Mouse (Mus musculus) skeletal muscle tissue, adult 2 months (tissue): ENCODE results near the gene Ttc22.

Experiments
- DNase-seq: peaks from one replicate; pipeline ENCODE4 v3.0.0-alpha.2; 2012; ENCODE audit warnings: low read depth, low spot score

Gene Ttc22

DNA sequence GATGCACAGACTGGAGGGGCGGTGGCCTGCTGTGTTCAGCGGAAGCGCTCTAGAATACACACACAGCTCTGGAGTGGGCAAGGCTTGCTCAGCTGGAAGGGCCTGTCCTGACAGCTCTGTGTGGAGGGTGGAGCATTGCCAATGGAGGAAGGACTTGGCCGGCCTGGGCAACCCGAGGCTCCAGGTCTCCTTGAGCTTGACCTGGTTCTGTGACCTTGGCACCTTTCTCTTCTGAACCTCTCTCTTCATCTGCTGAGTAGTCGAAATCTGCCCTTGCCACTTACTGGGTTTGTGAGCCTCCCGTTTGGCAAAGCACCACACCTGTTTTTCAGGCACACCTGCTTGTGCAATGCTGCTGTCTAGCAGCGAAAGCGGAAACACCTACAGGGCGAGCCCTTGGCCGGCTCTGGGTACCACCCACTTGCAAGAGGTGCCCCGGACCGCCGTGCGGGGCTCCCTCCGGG, at the start of gene Ttc22:
Gene Ttc22 (plus strand): TSS at position 403 of the 464 bp plus-strand sequence.
- peak; percentile 25 for DNase-seq

DNA sequence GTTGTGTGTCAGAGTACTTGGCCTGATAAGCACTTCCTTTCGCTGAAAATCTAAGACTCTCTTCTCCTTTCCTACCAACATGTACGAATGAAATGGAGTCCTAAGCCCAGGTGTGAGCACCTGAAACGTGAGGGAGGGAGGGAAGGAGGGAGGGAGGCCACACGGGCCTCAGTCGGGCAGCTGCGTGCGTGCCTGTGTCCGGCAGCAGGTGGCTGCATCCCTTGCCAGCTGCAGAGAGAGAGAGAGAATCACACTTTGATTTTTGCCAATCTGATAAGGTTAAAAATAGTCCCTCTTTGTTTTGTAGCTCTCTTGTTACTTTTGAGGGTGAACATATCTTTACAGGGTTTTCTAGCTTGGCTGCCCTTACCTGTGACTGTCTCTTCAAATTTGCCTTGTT, 47.2 kb upstream of the Ttc22 start:
- no peak for DNase-seq

DNA sequence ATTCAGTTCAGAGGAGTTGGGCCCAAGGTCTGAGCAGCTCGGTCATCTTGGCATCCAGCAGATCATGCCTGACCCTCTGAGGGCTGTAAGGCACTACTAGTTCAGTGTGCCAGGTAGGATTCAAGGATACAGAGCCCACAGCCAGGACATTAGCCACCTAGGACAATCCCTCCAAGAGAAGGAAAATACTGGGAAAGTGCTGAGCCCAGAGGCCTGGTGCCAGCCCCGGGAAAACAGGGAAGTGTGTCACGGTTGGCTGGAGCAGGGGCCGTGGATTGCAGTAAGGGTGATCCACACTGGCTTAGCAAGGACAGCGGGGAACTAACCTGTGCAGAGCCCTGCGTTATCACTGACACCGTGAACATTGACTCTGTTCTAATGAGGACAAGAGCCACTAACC, 44.7 kb upstream of the Ttc22 start:
- no peak for DNase-seq

DNA sequence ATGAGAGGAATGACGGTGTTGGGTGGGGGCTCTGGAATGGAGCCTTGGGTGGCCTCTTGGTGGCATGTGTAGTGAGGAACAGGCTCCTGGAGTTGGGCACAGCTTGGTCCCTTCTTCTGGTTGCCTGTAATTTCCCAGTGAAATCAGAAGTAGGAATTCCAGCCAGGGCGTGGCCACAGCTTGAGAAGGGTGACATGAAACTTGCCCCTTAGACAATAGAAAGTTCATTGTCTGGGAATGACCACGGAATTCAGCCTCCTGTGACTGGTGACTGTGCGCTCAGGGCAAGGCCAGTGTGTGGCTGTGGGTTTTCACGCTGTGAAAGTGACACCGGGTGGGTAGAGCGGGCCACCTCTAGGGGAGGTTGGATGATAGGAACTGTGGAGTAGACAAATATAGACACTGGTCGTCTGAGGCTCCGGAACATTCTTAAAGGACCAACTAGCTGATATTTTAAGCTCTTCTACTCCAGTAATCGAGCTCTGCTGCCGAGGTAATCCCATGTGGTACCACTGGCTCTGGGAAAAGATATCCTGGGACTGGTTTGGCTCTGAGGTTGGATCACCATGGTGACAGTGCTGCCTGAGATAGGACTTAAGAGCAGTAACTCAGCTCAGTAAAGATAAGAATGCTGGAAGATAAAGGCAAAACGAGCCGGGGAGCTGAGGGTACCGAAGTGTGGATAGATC, 40.9 kb upstream of the Ttc22 start:
- peak; percentile 18 for DNase-seq

DNA sequence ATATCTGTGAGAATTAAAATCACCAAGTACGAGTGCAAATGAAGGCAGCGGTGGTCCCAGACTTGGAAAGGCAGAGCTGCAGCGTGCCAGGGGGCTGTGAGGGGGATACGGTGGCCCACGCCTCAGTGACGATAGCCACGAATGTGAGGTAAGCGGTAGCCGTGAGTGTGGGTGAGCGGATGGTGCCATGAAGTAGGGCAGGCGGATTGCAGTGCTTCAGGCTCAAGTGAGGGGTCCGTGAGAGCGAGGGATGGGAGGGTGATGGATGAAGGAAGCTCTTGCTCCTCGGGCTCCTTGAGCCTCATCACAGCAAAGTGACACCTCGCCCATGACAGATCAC, 40.4 kb upstream of the Ttc22 start:
- DNase-seq = no peak

DNA sequence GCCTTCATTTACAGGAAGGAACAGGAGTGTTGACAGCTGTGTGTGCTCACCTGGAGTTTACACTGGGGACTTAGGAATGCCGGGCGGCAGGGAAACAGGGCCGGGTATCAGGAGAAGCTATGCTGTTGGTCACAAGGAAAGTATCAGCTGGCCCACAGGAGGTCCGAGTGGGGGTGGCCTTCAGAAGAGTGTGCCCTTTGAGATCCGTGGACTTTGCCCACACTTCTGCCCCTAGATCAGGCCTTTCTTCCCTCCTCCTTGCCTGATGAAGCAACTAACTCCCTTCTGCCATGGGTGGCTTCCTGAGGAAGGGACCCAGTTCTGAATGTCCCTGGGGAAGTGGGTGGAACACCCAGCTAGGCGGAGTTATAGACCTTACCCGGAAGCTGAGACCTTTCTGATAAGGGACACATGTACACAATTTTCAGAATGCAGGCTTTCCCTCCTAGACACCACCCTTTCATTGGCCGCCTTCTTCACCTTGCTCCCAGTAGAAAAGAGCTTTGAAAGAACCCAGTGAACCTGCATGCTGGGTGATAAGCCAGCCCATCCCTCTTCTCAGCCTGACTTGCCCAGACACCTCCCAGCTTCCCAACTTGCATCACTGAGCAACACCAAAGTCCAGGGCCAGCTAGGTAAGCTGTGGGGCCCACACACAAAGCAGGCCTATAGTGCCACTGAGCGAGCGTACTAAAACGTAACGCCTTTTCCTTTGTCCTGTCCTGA, 39.6 kb upstream of the Ttc22 start:
- no peak for DNase-seq

DNA sequence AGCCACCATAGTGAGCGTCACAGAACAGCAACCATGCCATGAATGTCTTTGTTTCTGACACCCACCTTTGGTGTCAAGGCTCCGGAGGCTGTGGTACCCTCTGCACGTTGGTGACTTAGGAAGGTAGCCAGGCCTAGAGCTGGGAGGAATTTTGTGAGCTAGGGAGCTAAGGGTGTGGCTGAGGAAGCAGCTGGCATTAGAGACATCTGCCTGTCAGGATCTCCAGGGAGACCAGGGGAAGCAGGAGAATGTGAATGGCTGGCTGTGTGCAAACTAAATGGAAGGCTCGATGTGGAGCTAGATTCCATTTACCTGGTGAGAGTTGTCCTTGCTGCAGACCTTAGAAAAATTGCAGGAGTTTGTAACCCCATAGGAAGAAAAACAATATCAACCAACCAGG, 37.6 kb upstream of the Ttc22 start:
- no peak for DNase-seq

DNA sequence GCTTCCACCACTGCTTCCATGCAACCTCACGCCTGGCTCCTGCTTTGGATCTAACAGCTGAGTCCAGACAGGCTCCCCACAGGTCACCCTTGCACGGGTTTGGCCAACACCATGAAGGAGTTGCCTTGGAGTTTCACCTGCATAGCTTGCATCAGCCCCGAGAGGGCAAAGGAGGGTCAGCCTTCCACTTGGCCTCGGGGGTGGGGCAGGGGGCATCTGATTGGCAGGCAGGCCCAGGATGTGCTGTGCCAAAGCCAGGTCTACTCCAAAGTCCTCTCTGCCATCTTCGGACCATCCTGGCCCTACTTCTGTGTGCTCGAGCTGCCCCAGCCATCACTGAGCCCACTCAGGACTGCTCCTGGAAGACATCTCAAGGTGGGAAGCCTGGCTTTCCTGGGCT, 35.2 kb upstream of the Ttc22 start:
- DNase-seq = no peak

DNA sequence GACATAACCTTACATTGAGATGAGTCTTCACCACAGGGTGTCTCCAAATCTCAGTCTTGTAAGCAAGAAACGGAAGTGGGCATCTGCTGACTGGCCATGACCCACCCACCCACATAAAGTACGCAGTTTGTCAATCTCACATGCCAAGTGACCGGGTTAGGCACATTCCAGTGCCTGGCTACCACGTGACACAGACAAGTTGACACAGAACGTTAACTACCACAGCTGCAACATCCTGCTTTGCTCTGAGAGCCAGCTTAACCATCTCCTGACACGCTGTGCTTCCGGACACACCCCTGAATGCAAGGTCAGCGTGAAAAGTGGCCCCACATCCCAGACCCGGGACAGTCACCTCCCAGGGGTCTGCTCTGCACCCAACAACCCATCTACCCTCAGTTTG, 32.1 kb upstream of the Ttc22 start:
- DNase-seq = no peak

DNA sequence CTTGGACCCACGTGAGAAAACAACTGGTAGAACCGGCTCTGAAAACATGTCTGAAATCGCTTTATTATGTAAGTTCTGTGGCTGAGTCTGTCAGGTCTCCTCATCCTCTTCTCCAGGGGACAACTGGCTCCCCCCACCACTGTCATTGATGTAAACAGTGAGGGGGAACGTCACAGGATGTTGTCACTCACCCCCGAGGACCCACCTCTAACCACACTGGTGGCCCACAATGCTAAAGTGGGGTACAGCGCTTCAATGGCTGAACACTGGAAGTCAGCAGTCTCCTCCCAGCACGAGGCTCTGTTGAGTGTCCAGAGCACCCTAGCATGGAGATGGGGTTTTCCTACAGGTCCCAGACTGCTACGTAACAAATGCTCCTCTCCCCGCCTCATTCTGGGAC, 31.4 kb upstream of the Ttc22 start:
- no peak for DNase-seq

DNA sequence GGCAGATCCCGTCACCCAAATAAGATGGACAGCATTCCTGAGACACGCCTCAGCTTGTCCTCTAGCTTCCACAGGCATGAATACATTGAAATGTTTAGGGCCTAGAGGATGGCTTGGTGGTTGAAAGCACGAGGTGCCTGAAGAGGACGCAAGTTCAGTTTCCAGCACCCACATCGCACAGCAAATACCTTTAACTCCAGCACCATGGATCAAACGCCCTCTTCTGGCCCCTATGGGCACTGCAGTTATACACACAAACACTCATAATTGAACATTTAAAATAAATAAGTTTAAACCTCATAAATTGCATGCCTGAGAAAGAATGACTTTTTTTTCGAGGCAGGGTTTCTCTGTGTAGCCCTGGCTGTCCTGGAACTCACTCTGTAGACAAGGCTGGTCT, 28.6 kb upstream of the Ttc22 start:
- DNase-seq = no peak

DNA sequence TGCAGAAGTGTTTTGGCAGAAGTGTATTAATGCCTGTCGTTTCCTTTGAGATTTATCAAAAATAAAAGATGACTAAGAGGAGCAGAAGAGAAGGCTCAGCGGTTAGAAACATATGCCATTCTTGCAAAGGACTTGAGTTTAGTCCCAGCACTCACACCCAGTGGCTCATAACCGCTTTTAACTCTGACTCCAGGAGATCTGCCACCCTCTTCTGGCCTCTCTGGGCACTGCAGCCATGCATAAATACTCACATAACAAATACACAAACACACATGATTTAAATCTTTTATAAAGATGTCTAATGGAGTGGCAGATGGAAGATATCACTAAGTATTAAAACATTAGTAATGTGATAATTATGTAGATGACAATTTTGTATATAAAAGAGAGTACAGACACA, 26.0 kb upstream of the Ttc22 start:
- no peak for DNase-seq

DNA sequence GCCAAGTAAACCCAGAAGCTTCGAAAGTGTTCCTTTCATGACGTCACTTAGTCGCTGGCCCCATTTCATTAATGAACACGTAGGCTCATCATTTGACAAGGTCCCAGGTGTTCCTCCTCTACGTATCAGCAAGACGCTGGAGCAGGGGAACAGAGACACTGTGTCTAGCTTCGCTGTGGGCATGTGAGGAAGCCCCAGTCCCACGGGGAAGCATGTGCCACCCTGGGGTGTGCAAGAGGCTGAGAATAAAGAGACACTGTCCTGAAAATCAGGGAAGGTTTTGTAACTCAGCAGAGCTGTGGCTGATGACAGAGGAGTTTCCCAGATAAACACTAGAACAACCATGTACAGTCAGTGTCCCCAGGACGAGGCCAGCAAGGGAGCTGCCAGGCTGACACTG, 25.2 kb upstream of the Ttc22 start:
- DNase-seq = no peak

DNA sequence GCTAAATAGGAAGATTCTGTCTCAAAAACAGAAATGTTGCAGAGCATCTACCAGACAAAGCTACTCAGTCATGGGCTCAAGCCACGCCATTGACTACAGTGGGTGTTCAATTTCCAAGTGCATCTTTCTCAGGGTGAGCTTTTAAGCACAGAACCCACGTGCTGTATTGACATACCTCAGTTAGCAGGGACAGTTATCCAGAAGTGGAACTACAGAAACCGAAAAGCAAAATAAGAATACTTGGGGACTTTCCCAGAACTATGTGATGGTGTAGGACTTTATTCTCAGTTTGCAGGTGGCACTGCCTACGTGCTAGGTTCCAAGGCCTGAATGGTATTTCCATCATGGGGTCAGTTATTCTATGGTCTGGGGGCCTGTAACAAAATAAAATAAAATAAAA, 24.5 kb upstream of the Ttc22 start:
- no peak for DNase-seq

DNA sequence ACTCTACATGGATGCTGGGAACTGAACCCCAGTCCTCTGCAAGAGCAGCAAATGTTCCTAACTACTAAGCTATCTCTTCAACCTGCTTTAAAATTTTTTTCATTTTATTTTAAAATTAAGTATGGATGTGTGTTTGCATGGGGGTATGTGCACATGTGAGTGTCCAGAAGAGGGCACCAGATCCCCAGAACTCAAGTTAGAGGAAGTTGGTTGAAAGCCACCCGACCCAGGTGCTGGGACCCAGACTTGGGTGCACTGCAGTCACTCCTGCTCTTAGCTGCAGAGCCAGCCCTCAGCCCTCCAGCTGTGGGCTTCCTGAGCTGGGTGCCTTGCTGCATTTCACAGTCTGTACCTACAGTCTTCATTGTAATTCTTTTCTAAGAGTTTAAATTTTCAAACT, 22.8 kb upstream of the Ttc22 start:
- no peak for DNase-seq

DNA sequence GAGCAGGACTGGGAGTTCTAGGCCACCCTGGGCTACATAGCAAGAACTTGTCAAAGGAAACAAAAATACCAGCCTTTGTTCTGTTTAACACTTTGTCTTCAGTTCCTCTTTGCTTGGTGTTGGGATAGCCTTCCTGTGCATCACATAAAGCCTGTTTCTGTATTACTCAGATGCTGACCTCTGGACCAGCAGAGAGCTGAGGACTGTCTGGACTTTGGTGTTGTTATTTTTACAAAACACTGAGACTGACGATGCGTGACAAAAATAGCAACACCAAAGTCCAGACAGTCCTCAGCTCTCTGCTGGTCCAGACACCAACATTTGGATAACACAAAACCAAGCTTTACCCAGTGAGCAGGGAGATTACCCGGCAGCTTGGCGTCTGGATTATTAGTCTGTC, 21.5 kb upstream of the Ttc22 start:
- DNase-seq = no peak

DNA sequence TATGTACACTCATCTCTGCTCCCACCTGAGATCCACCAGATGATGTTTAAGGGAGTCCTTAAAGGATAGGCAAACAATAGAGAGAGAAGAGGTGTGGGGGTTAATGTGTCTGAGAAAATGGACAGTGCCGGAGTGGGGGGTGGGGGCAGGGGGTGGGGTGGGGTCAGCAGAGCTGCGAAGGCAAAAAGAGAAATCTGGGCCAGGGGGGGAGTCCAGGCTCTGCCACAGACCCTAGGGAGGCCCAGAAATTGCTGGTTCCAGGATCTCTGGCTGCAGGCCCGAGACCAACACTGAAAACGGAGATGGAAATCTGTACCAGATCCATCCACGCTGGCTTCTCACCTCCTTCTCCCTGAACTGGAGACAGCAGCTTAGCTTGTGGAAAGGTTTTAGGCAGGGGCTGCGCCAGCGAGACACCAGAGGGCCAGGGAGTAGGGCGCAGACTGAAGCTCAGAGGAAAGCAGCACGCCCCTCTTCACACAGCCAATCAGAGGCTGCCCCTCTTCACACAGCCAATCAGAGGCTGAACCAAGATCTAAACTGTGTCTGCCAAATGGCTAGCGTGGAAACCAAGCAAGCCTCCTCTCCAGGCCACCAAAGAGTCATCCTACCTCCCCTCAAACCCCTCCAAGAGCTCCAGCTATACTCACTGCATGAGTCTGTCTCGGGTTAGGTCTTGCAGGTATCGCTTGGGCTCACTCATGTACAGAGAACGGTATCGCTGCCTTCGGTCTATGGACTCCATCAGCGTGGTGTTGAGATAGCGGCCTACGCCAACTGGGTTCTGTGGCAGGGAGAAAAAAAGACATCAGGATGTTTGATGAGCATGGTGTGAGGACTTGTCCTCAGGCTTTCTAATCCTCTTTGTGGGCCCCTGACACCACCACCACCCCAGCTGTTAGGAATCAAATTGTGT, 15.3 kb upstream of the Ttc22 start:
- DNase-seq = no peak

DNA sequence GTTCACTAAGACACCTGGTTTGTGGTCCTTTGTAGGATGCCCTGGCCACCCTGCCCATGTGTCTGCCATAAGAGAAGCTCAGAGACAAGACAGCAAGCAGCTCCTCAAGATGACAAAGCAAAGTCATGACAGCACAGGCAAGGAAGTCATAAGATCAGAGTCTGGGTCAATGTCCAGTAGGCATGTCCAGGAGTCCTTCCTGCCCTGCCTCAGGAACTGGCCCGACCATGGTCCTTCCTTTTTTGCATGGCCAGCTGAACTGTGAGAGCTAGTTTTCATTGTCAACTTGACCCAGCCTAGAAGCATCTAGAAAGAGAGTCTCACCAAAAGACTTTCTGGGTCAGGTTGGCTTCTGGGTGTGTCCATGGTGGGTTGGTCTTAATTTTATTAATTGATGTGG, 14.3 kb upstream of the Ttc22 start:
- DNase-seq = no peak

DNA sequence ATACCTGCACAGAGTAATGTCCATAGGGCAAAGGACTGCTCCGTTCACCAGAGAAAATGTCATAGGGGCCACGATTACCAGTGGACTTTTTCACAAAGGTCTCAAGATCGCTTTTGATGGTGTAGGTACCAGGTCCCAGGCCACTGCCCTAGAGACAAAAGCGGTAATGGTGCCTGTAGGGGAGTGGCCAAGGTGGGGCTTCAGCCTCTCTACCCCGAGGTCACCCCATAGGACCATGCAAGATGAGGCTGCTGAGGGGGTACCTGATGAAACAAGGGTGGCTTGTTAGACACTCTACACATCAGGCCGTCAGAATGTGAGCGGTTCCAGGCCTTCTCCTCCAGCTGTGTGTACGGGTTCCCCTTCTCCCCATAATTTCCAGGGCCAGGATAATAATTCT, 9.1 kb upstream of the Ttc22 start:
- no peak for DNase-seq

DNA sequence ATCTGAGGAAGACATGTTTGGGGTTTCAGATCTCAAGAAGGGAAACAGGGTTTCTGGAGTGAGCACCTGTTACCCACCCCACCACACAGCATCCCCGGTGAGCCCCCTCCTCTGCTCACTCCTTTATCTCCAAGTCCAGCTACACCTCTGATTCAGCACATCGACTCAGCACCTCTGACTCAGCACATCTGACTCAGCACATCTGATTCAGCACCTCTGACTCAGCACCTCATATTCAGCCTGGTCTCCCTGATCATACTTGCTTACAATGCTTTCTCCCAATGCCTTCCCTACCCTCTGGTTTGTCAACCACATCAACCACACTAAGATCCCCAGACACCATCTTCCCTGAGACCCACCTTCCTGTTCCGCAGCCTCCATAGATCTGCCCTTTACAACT, 8.7 kb upstream of the Ttc22 start:
- DNase-seq = no peak

DNA sequence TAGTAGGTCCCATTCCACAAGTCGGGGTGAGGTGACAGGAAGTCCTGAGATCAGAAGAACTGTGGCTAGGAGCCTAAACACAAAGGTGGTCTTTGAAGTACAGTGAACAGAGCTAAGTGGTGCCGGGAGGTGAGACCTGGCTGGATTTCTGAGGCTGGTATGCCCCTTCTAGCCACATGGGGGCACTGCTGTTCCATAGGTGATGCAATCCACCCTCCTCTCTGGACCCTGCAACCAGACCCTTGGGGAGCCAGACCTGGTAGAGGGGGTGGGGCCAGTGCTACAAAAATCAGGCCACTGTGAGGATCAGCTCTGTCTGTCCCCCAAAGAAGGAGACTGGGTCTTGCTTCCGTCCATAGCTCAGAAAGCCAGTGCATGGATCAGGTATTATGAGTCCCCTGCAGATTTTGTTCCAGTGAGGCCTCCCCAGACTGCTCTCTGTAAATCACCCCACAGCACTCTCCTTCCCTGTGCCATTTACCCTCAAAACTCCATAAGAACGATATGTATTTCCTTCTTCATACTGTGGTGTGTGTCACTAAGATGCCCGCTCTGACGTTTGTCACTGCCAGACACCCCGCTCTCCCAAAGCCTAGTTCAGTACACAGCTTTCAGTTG, 7.9 kb upstream of the Ttc22 start:
- DNase-seq = peak; percentile 29

DNA sequence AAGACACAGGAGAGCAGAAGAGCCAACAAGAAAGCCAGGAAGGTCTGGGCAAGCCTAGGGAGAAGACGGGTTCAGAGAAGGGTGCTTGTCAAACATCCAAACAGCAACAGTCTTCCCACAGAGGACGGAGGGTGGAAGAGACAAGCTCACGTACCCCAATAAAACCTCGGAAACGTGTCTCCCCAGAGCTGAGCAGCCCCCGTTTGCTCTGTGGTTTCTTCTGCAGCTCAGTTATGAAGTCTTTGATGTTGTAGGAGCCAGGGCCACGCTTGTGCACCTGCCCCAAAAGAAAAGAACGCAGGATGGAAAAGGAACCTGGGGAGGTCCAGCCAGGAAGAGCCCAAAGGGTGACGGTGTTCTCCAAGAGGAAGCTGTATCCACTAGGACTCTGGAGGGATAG, 7.4 kb upstream of the Ttc22 start:
- DNase-seq = no peak
